Mouse (Mus musculus): ENCODE measurements around the gene Meis2.

The Meis2 gene

GRCm38 (mm10) chr2:116065570-116066005, at the start of gene Meis2:
Gene Meis2 (minus strand): TSS chr2:116065839.
- peak; percentile 3 for DNase-seq (ENCODE audit: low spot score)

GRCm38 (mm10) chr2:116106194-116106593, 40.6 kb upstream of the Meis2 start:
- no peak for DNase-seq (ENCODE audit: low spot score)

GRCm38 (mm10) chr2:116105179-116105578, 39.5 kb upstream of the Meis2 start:
- DNase-seq (ENCODE audit: low spot score), result no peak

GRCm38 (mm10) chr2:116103411-116103996, 37.9 kb upstream of the Meis2 start:
- no peak for DNase-seq (ENCODE audit: low spot score)

GRCm38 (mm10) chr2:116101221-116101620, 35.6 kb upstream of the Meis2 start:
- no peak for DNase-seq (ENCODE audit: low spot score)

GRCm38 (mm10) chr2:116080961-116081360, 15.3 kb upstream of the Meis2 start:
- DNase-seq (ENCODE audit: low spot score), result no peak

GRCm38 (mm10) chr2:116078841-116079240, 13.2 kb upstream of the Meis2 start:
- DNase-seq (ENCODE audit: low spot score), result no peak

GRCm38 (mm10) chr2:116077716-116078115, 12.1 kb upstream of the Meis2 start:
- DNase-seq (ENCODE audit: low spot score), result no peak

- no peak for DNase-seq (ENCODE audit: low spot score)
Measured at GRCm38 (mm10) chr2:116076752-116077480, 11.3 kb upstream of the Meis2 start.

GRCm38 (mm10) chr2:116075902-116076301, 10.3 kb upstream of the Meis2 start:
- DNase-seq (ENCODE audit: low spot score), result no peak

- no peak for DNase-seq (ENCODE audit: low spot score)
Measured at GRCm38 (mm10) chr2:116075477-116075876, 9.8 kb upstream of the Meis2 start.

GRCm38 (mm10) chr2:116074726-116075440, 9.2 kb upstream of the Meis2 start:
- DNase-seq (ENCODE audit: low spot score), result no peak

GRCm38 (mm10) chr2:116074061-116074460, 8.4 kb upstream of the Meis2 start:
- DNase-seq (ENCODE audit: low spot score), result no peak

GRCm38 (mm10) chr2:116073311-116073904, 7.8 kb upstream of the Meis2 start:
- no peak for DNase-seq (ENCODE audit: low spot score)

GRCm38 (mm10) chr2:116072706-116073105, 7.1 kb upstream of the Meis2 start:
- DNase-seq (ENCODE audit: low spot score), result no peak

GRCm38 (mm10) chr2:116072321-116072640, 6.6 kb upstream of the Meis2 start:
- no peak for DNase-seq (ENCODE audit: low spot score)

- DNase-seq (ENCODE audit: low spot score), result no peak
Measured at GRCm38 (mm10) chr2:116071571-116072320, 6.1 kb upstream of the Meis2 start.

GRCm38 (mm10) chr2:116070614-116071425, 5.2 kb upstream of the Meis2 start:
- no peak for DNase-seq (ENCODE audit: low spot score)

GRCm38 (mm10) chr2:116069451-116070225, 4.0 kb upstream of the Meis2 start:
- no peak for DNase-seq (ENCODE audit: low spot score)

- DNase-seq (ENCODE audit: low spot score), result no peak
Measured at GRCm38 (mm10) chr2:116068901-116069300, 3.3 kb upstream of the Meis2 start.
